Mouse (Mus musculus) neural tube, embryonic 11.5 days (tissue): Measurements from ENCODE around the gene Arhgef1. TPM values are rescaled to one million over a fixed set of nuclear protein-coding genes. Genes with fewer than 3 reads are reported as not detected.

Experiments
- ATAC-seq: fragments of 200-750 bp; cut with Nextera tagmentation; 2 replicates; pipeline ENCODE4 v1.8.0; 2017; ENCODE audit warnings: moderate number of reproducible peaks, mild to moderate bottlenecking, moderate TSS enrichment, moderate library complexity; ENCODE audit not compliant: insufficient read depth, low FRiP score, low TSS enrichment
- DNase-seq: peaks from one replicate; pipeline ENCODE4 v3.0.0-alpha.2; 2015; ENCODE audit warnings: low spot score
- H3K27ac ChIP-seq: fragments of 300-500 bp; sonication (generic); 2 replicates; pipeline ENCODE4 v1.5.1; 2014; ENCODE audit warnings: low read depth, mild to moderate bottlenecking, low read length
- H3K27me3 ChIP-seq: fragments of 300-500 bp; sonication (generic); 2 replicates; pipeline ENCODE4 v1.6.1; 2014; ENCODE audit warnings: mild to moderate bottlenecking, low read length, mixed read lengths; ENCODE audit not compliant: control insufficient read depth, insufficient read depth
- H3K36me3 ChIP-seq: fragments of 300-500 bp; sonication (generic); 2 replicates; pipeline ENCODE4 v1.6.1; 2014; ENCODE audit warnings: mild to moderate bottlenecking, low read length, moderate library complexity, mixed read lengths; ENCODE audit not compliant: control insufficient read depth, insufficient read depth
- H3K4me1 ChIP-seq: fragments of 300-500 bp; sonication (generic); 2 replicates; pipeline ENCODE4 v1.6.1; 2014; ENCODE audit warnings: low read length, mixed read lengths; ENCODE audit not compliant: control insufficient read depth, insufficient read depth
- H3K4me2 ChIP-seq: fragments of 300-500 bp; sonication (generic); 2 replicates; pipeline ENCODE4 v1.6.1; 2014; ENCODE audit warnings: low read depth, mild to moderate bottlenecking, moderate library complexity
- H3K4me3 ChIP-seq: fragments of 300-500 bp; sonication (generic); 2 replicates; pipeline ENCODE4 v1.5.1; 2014; ENCODE audit warnings: low read depth, low read length
- H3K9ac ChIP-seq: fragments of 300-500 bp; sonication (generic); 2 replicates; pipeline ENCODE4 v1.6.1; 2014; ENCODE audit warnings: mild to moderate bottlenecking, low read length
- H3K9me3 ChIP-seq: fragments of 300-500 bp; sonication (generic); 2 replicates; pipeline ENCODE4 v1.6.1; 2016; ENCODE audit warnings: low read length; ENCODE audit not compliant: control insufficient read depth
- WGBS: fragments of 180-500 bp; shearing (Covaris S2); extraction: QIAGEN DNeasy Blood & Tissue Kit; methylation state at CpG from one replicate; pipeline ENCODE4 v1.1.7; 2014; 5-methylcytosine and 5-hydroxymethylcytosine counted together
- polyA plus RNA-seq: library from polyadenylated mRNA; unstranded; fragments of >200 nt; fragmentation: Nextera tagmentation; extraction: Ambion mirVana; gene quantifications from 2 replicates; pipeline ENCODE4 v1.2.1, GENCODE M21; 2014

Gene Arhgef1
- polyA plus RNA-seq, 1 experiment from 2014 or later: 52.3 TPM

- DNase-seq: no peak
- WGBS: 1% methylated on average over 28 of the region's 29 CpGs
- Histone ChIP-seq H3K4me1 (peaks cover 13% of the 10 kb centered on the region; the same call in 1 of the 2 replicates), H3K9me3 (no peaks in the 10 kb centered on the region), H3K4me3 (no peak overlapping the region), H3K27ac (no peak overlapping the region), H3K4me2 (no peak overlapping the region), H3K36me3 (no peaks in the 10 kb centered on the region), H3K27me3 (peaks cover 85% of the 10 kb centered on the region), H3K9ac (no peak overlapping the region)
- ATAC-seq: no peak
Observed at GRCm38 (mm10) chr7:24948774-24949173, 46.1 kb downstream of the Arhgef1 start.

- H3K36me3 ChIP-seq: no peaks in the 10 kb centered on the region
- H3K27ac ChIP-seq: no peak overlapping the region
- H3K4me3 ChIP-seq: no peak overlapping the region
- DNase-seq (peak; percentile 89), ATAC-seq (peak; percentile 42)
- H3K4me1 ChIP-seq: peaks cover 17% of the 10 kb centered on the region; the same call in 1 of the 2 replicates
- no peak overlapping the region for H3K4me2 ChIP-seq
- H3K27me3 ChIP-seq: peaks cover 80% of the 10 kb centered on the region
- 0% methylated on average over 8 of the region's 8 CpGs for WGBS
- H3K9me3 ChIP-seq: no peaks in the 10 kb centered on the region
- no peak overlapping the region for H3K9ac ChIP-seq
Observed at GRCm38 (mm10) chr7:24949958-24950623, 47.4 kb downstream of the Arhgef1 start.

GRCm38 (mm10) chr7:24953966-24954365, 51.3 kb downstream of the Arhgef1 start:
- H3K36me3 ChIP-seq: no peaks in the 10 kb centered on the region
- DNase-seq: no peak
- H3K9ac ChIP-seq: peak overlapping the region; percentile 43
- 2% methylated on average over 23 of the region's 24 CpGs for WGBS
- ATAC-seq: peak; percentile 35; the same call in 1 of the 2 replicates
- H3K27me3 ChIP-seq: peaks cover 55% of the 10 kb centered on the region
- no peak overlapping the region for H3K27ac ChIP-seq
- peak overlapping the region; percentile 31 for H3K4me3 ChIP-seq
- H3K9me3 ChIP-seq: no peaks in the 10 kb centered on the region
- H3K4me1 ChIP-seq: peaks cover 20% of the 10 kb centered on the region; the same call in 1 of the 2 replicates
- peak overlapping the region; percentile 51 for H3K4me2 ChIP-seq

- Histone ChIP-seq H3K27me3 (peaks cover 50% of the 10 kb centered on the region), H3K4me3 (peak overlapping the region; percentile 31), H3K36me3 (no peaks in the 10 kb centered on the region), H3K4me2 (peak overlapping the region; percentile 51), H3K4me1 (peaks cover 20% of the 10 kb centered on the region; the same call in 1 of the 2 replicates), H3K9ac (peak overlapping the region; percentile 43), H3K9me3 (no peaks in the 10 kb centered on the region), H3K27ac (no peak overlapping the region)
- ATAC-seq: 0 out of 2 replicates have a peak, but pooled peaks have one; percentile 7
- WGBS: 2% methylated on average over 28 of the region's 30 CpGs
- no peak for DNase-seq
Observed at GRCm38 (mm10) chr7:24954450-24954849, 51.7 kb downstream of the Arhgef1 start.

DNA sequence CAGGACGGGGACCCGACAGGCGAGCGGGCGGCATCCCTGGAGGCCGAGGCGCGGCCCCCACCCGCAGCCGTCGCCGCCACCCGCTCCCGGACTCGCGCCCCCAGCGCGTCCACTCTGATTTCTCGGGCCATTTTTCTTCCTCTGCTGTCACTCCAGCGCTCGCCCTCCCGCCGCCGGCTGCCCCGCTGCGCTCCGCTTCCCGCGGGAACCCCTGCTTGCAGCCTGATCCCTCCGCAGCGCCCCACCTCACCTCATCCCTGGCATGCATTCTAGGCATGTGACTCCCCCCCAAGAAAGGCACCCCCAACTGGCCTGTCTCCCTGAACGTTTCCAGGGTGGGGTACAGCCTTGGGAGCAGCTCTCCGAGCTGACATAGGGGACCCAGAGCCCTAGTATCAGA, 52.5 kb downstream of the Arhgef1 start:
- H3K27ac ChIP-seq: no peak overlapping the region
- no peaks in the 10 kb centered on the region for H3K9me3 ChIP-seq
- no peak for DNase-seq
- peak overlapping the region; percentile 31 for H3K4me3 ChIP-seq
- peak overlapping the region; percentile 51 for H3K4me2 ChIP-seq
- ATAC-seq: no peak
- WGBS: under 1% methylated on average over 32 of the region's 33 CpGs
- no peaks in the 10 kb centered on the region for H3K36me3 ChIP-seq
- peaks cover 44% of the 10 kb centered on the region for H3K27me3 ChIP-seq
- H3K9ac ChIP-seq: peak overlapping the region; percentile 40
- H3K4me1 ChIP-seq: peaks cover 20% of the 10 kb centered on the region; the same call in 1 of the 2 replicates

GRCm38 (mm10) chr7:24964288-24964687, 61.6 kb downstream of the Arhgef1 start:
- Histone ChIP-seq H3K27me3 (no peaks in the 10 kb centered on the region), H3K4me2 (no peak overlapping the region), H3K4me1 (no peaks in the 10 kb centered on the region), H3K4me3 (no peak overlapping the region), H3K9me3 (no peaks in the 10 kb centered on the region), H3K36me3 (no peaks in the 10 kb centered on the region), H3K27ac (no peak overlapping the region), H3K9ac (no peak overlapping the region)
- no peak for ATAC-seq
- no peak for DNase-seq
- WGBS: 69% methylated on average over 2 of the region's 2 CpGs

- Histone ChIP-seq H3K27ac (no peak overlapping the region), H3K4me1 (no peaks in the 10 kb centered on the region), H3K27me3 (no peaks in the 10 kb centered on the region), H3K36me3 (no peaks in the 10 kb centered on the region), H3K9ac (no peak overlapping the region), H3K9me3 (no peaks in the 10 kb centered on the region), H3K4me3 (no peak overlapping the region), H3K4me2 (no peak overlapping the region)
- WGBS: 24% methylated on average over 5 of the region's 5 CpGs
- DNase-seq: peak; percentile 81
- ATAC-seq: no peak
Observed at GRCm38 (mm10) chr7:24964897-24965535, 62.3 kb downstream of the Arhgef1 start.

DNA sequence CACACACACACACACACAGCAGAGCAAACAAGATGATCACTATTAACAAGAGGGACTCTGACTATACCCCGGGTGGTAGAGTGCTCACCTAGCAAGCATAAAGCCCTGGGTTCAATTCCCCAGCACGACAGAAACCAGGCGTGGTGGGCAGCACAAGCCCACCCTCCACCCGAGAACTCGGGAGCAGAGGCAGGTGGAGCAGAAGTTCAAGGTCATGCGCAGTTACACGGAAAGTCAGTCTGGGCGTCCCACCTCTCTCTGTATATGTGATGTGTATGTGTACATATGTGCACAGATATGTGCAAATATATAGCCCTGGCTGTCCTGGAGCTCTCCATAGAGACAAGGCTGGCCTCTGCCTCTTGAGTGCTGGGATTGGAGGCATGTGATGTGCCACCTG, 65.3 kb downstream of the Arhgef1 start:
- WGBS: 87% methylated on average over 8 of the region's 8 CpGs
- H3K27me3 ChIP-seq: no peaks in the 10 kb centered on the region
- H3K9me3 ChIP-seq: no peaks in the 10 kb centered on the region
- no peak overlapping the region for H3K4me2 ChIP-seq
- no peak overlapping the region for H3K9ac ChIP-seq
- no peak overlapping the region for H3K4me3 ChIP-seq
- no peak for DNase-seq
- no peaks in the 10 kb centered on the region for H3K36me3 ChIP-seq
- no peak overlapping the region for H3K27ac ChIP-seq
- H3K4me1 ChIP-seq: 0 out of 2 replicates have a peak, but pooled peaks cover 3% of the 10 kb centered on the region
- no peak for ATAC-seq

GRCm38 (mm10) chr7:24968463-24968862, 65.8 kb downstream of the Arhgef1 start:
- no peaks in the 10 kb centered on the region for H3K36me3 ChIP-seq
- 0 out of 2 replicates have a peak, but pooled peaks cover 3% of the 10 kb centered on the region for H3K4me1 ChIP-seq
- no peak overlapping the region for H3K4me3 ChIP-seq
- no peak for DNase-seq
- H3K9me3 ChIP-seq: no peaks in the 10 kb centered on the region
- WGBS: 72% methylated on average over 6 of the region's 6 CpGs
- no peaks in the 10 kb centered on the region for H3K27me3 ChIP-seq
- no peak overlapping the region for H3K9ac ChIP-seq
- ATAC-seq: no peak
- H3K4me2 ChIP-seq: no peak overlapping the region
- H3K27ac ChIP-seq: no peak overlapping the region
